14 mouse cellular contexts compared by ENCODE assay signal in genomic region chr5:112596729-112597128, GRCm38 (mm10).
"Had no signal": no experiment of that assay in that cellular context is flagged by ENCODE, and none has a peak within 500 bp of the region (broad histone marks: within the 10 kb centered on the region; RNA-seq: fewer than 3 reads in every experiment).

No protein-coding gene starts in this region.

- ATAC-seq: lung, postnatal 0 days; midbrain, embryonic 16.5 days had no signal

- DNase-seq: kidney, postnatal 25 days; lung, adult 2 months; lung, postnatal 36 days; retina, postnatal 1 day; thymus, adult 2 months; thymus, postnatal 25 days had no signal

- H3K27me3 ChIP-seq: liver, embryonic 15.5 days; stomach, embryonic 15.5 days had no signal

- H3K4me3 ChIP-seq: left cerebral cortex, adult 2 months; limb, embryonic 10.5 days; liver, embryonic 15.5 days; midbrain, embryonic 10.5 days; neural tube, embryonic 13.5 days; stomach, embryonic 15.5 days had no signal

- H3K27ac ChIP-seq: left cerebral cortex, adult 2 months; limb, embryonic 10.5 days; liver, embryonic 15.5 days; stomach, embryonic 15.5 days had no signal

- H3K4me1 ChIP-seq: liver, embryonic 15.5 days; stomach, embryonic 15.5 days had no signal
